Mouse (Mus musculus): ENCODE measurements around the gene Wrap73. TPM values are rescaled to one million over a fixed set of nuclear protein-coding genes. Genes with fewer than 3 reads are reported as not detected.

Gene Wrap73
- total and polyA plus RNA-seq, 3 experiments: 32.1 to 77.6 (median 49.3) TPM

DNA sequence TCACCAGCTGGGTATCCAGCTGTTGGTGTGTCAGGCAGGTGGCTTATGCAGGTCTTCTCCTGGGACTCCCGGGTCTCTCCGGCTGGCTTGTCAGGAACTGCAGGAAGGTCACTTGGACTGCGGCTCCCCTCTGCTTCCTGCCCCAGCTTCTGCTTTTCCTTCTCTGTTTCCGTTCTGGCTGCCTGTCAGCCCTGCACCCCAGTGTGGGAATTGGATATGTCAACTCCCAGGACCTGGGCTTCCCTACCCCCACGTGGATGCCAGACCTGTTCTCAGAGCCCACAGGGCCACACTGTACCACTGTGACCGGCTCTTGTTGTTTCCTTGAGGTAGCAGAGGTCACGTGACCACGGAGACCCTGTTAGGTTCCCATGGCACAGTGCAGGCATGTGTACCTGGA is 46.8 kb downstream of the Wrap73 start:
- no peaks in the 10 kb centered on the region for H3K79me2 ChIP-seq (replicated peaks; ENCODE audit: control insufficient read depth, extremely low read depth, insufficient read depth, poor library complexity, severe bottlenecking)
- H3K27ac ChIP-seq (ENCODE audit: insufficient read depth, low read depth): no peak overlapping the region
- dilution Hi-C loops (cut with MboI; ENCODE audit: extremely low pct_ligation_motif_present, extremely low pct_unique_long_range_greater_than_20kb, low sequenced_read_pairs): no loop called here
- in situ Hi-C loops (cut with MboI; ENCODE audit: low pct_ligation_motif_present, low pct_unique_long_range_greater_than_20kb, low sequenced_read_pairs): no loop called here
- no peak for DNase-seq (ENCODE audit: extremely low read depth)
- H3K9ac ChIP-seq (ENCODE audit: insufficient read depth, low read depth): no peak overlapping the region
- H3K4me1 ChIP-seq (ENCODE audit: control insufficient read depth in 1 of 2, insufficient read depth in 2 of 2): no peaks in the 10 kb centered on the region
- peaks cover 64% of the 10 kb centered on the region for H3K27me3 ChIP-seq (replicated peaks)
- no peak overlapping the region for H3K4me3 ChIP-seq (replicated peaks in 1 of 3; ENCODE audit: low read depth in 2 of 3, low read length in 2 of 3, poor library complexity in 1 of 3)
- H3K4me2 ChIP-seq (ENCODE audit: insufficient read depth, low read depth, poor library complexity, severe bottlenecking): no peak overlapping the region
- no peaks in the 10 kb centered on the region for H3K36me3 ChIP-seq (replicated peaks in 1 of 2; ENCODE audit: control insufficient read depth in 1 of 2, insufficient read depth in 1 of 2, low read length in 1 of 2)
- TF ChIP-seq ELF1 (IDR thresholded peaks at IDR 0.05; ENCODE audit: low read depth, low read length) (no peak), ZKSCAN1 (IDR thresholded peaks at IDR 0.05; ENCODE audit: borderline replicate concordance, low read depth, low read length) (no peak), MAZ (IDR thresholded peaks at IDR 0.05; ENCODE audit: low read depth, low read length) (no peak), ZMIZ1 (IDR thresholded peaks at IDR 0.05; ENCODE audit: low read depth, low read length) (no peak), GABPA (IDR thresholded peaks at IDR 0.05; ENCODE audit: insufficient replicate concordance, low read depth, low read length) (no peak), NRF1 (IDR thresholded peaks at IDR 0.05; ENCODE audit: low read depth, low read length) (no peak), SIN3A (IDR thresholded peaks at IDR 0.05; ENCODE audit: low read length) (no peak)
- peaks cover under 1% of the 10 kb centered on the region for H3K9me3 ChIP-seq (replicated peaks; ENCODE audit: low read length)

DNA sequence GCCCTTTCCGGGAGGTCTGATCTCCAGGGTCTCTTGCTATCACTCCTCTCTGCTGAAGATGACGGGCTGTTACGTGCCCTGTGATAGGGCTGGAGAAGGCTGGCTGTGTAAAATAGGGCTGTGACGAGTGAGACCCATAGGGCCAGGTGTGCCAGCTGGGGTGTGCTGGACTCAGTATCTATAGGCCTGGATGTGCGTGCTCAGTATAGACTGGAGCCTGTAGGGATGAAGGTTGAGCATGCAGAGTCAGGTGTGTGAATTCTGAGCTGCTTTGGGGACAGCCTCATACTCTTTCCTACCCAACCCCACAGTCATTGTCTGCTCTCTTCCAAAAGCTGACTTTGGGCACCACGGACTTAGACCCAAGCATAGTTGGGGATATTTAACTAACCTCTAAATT is 55.8 kb downstream of the Wrap73 start:
- dilution Hi-C loops (cut with MboI; ENCODE audit: extremely low pct_ligation_motif_present, extremely low pct_unique_long_range_greater_than_20kb, low sequenced_read_pairs): no loop called here
- H3K9me3 ChIP-seq (replicated peaks; ENCODE audit: low read length): peaks cover 5% of the 10 kb centered on the region
- no peak for DNase-seq (ENCODE audit: extremely low read depth)

DNA sequence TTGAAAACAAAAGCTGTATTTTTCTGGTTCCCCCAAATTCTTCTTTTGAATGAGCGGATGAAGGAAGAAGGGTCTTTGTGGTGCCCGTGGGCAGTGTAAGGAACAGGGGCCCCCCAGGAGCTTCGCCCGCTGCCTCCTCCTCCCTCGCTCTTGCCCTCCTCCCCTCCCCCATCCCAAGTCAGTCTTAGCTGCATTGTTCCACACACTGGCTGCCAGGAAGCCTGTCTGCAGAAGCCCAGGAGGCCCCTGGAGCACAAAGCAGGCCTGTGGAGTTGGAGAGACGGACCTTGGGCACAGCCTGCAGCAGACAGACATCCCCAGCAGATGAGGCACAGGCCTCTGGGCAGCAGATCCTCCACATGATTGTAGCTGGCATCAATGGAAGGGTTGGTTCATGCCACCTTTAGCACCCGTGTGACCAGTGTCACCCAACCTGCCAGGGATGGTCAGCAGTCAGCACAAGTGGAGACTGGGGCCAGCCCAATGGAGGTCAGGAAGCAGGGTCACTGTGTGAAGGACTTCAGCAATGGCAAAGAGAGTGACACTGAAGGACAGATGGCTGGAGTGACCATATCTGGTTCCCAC is 56.3 kb downstream of the Wrap73 start:
- no peak overlapping the region for H3K9ac ChIP-seq (ENCODE audit: insufficient read depth, low read depth)
- H3K4me3 ChIP-seq (replicated peaks in 1 of 3; ENCODE audit: low read depth in 2 of 3, low read length in 2 of 3, poor library complexity in 1 of 3): no peak overlapping the region
- dilution Hi-C loops (cut with MboI; ENCODE audit: extremely low pct_ligation_motif_present, extremely low pct_unique_long_range_greater_than_20kb, low sequenced_read_pairs): no loop called here
- DNase-seq (ENCODE audit: extremely low read depth): no peak
- TF ChIP-seq MXI1 (IDR thresholded peaks at IDR 0.05; ENCODE audit: low read depth, low read length) (no peak), JUN (IDR thresholded peaks at IDR 0.05; ENCODE audit: insufficient read depth, low read depth, low read length) (no peak), MYC (IDR thresholded peaks at IDR 0.05; ENCODE audit: low read depth, low read length) (no peak), SIN3A (IDR thresholded peaks at IDR 0.05; ENCODE audit: low read length) (no peak)
- H3K9me3 ChIP-seq (replicated peaks; ENCODE audit: low read length): peaks cover 5% of the 10 kb centered on the region
- in situ Hi-C loops (cut with MboI; ENCODE audit: low pct_ligation_motif_present, low pct_unique_long_range_greater_than_20kb, low sequenced_read_pairs): no loop called here
- no peaks in the 10 kb centered on the region for H3K4me1 ChIP-seq (ENCODE audit: control insufficient read depth in 1 of 2, insufficient read depth in 2 of 2)
- H3K4me2 ChIP-seq (ENCODE audit: insufficient read depth, low read depth, poor library complexity, severe bottlenecking): no peak overlapping the region
- H3K27ac ChIP-seq (ENCODE audit: insufficient read depth, low read depth): no peak overlapping the region
- no peaks in the 10 kb centered on the region for H3K36me3 ChIP-seq (replicated peaks in 1 of 2; ENCODE audit: control insufficient read depth in 1 of 2, insufficient read depth in 1 of 2, low read length in 1 of 2)
- no peaks in the 10 kb centered on the region for H3K79me2 ChIP-seq (replicated peaks; ENCODE audit: control insufficient read depth, extremely low read depth, insufficient read depth, poor library complexity, severe bottlenecking)
- H3K27me3 ChIP-seq (replicated peaks): peaks cover 14% of the 10 kb centered on the region

More for the DNA sequence above, 55.8 kb downstream of the Wrap73 start:
- Histone ChIP-seq H3K9ac (ENCODE audit: insufficient read depth, low read depth) (no peak overlapping the region), H3K4me2 (ENCODE audit: insufficient read depth, low read depth, poor library complexity, severe bottlenecking) (no peak overlapping the region), H3K4me1 (ENCODE audit: control insufficient read depth in 1 of 2, insufficient read depth in 2 of 2) (no peaks in the 10 kb centered on the region), H3K4me3 (replicated peaks in 1 of 3; ENCODE audit: low read depth in 2 of 3, low read length in 2 of 3, poor library complexity in 1 of 3) (no peak overlapping the region), H3K27ac (ENCODE audit: insufficient read depth, low read depth) (no peak overlapping the region), H3K79me2 (replicated peaks; ENCODE audit: control insufficient read depth, extremely low read depth, insufficient read depth, poor library complexity, severe bottlenecking) (no peaks in the 10 kb centered on the region), H3K36me3 (replicated peaks in 1 of 2; ENCODE audit: control insufficient read depth in 1 of 2, insufficient read depth in 1 of 2, low read length in 1 of 2) (no peaks in the 10 kb centered on the region), H3K27me3 (replicated peaks) (peaks cover 11% of the 10 kb centered on the region)
- TF ChIP-seq POLR2AphosphoS2 (IDR thresholded peaks at IDR 0.05; ENCODE audit: low read depth, low read length): no peak
- TF ChIP-seq CHD2 (IDR thresholded peaks at IDR 0.05; ENCODE audit: low read length): no peak
- no peak for TF ChIP-seq JUND (conservative IDR thresholded peaks at IDR 0.05; ENCODE audit: low read depth, low read length)
- in situ Hi-C loops (cut with MboI; ENCODE audit: low pct_ligation_motif_present, low pct_unique_long_range_greater_than_20kb, low sequenced_read_pairs): no loop called here
